Mouse (Mus musculus) bone marrow, adult 2 months (tissue): ENCODE results near the gene Sept4. TPM values are rescaled to one million over a fixed set of nuclear protein-coding genes. Genes with fewer than 3 reads are reported as not detected.

Experiments used
- H3K27ac ChIP-seq: fragments of 200-500 bp; 2 replicates; pipeline ENCODE4 v1.5.1; 2012; ENCODE audit warnings: low read depth, mild to moderate bottlenecking, control low read depth, inconsistent platforms, low read length; ENCODE audit not compliant: control insufficient read depth, poor library complexity, insufficient read depth
- H3K4me1 ChIP-seq: fragments of 200-500 bp; 2 replicates; pipeline ENCODE4 v1.6.1; 2011; ENCODE audit warnings: low read length; ENCODE audit not compliant: control insufficient read depth, insufficient read depth
- H3K4me3 ChIP-seq: fragments of 200-500 bp; replicated peaks from 2 replicates; pipeline ENCODE3; 2011; ENCODE audit warnings: mild to moderate bottlenecking, low read depth, low read length, control low read depth; ENCODE audit not compliant: control insufficient read depth
- CTCF ChIP-seq: fragments of 200-500 bp; IDR thresholded peaks from 2 replicates; pipeline ENCODE4 v1.5.1; 2011; ENCODE audit warnings: low read length, control low read depth; ENCODE audit not compliant: control insufficient read depth, insufficient read depth
- POLR2A ChIP-seq: fragments of 200-500 bp; IDR thresholded peaks from 2 replicates; pipeline ENCODE4 v1.6.1; 2011; ENCODE audit warnings: low read depth, mild to moderate bottlenecking, control low read depth, low read length, borderline replicate concordance; ENCODE audit not compliant: control insufficient read depth
- WGBS: fragments of 180-500 bp; shearing (Covaris S2); methylation state at CpG from one replicate; pipeline ENCODE4 v1.1.7; 2018; 5-methylcytosine and 5-hydroxymethylcytosine counted together
- polyA plus RNA-seq: library from polyadenylated mRNA; stranded (reverse); fragments of >200 nt; gene quantifications from 2 replicates; pipeline ENCODE4 v1.2.4, GENCODE M21; 2011; ENCODE audit warnings: low replicate concordance; ENCODE audit not compliant: missing spikeins, insufficient read depth, insufficient read length

Sept4 gene
- polyA plus RNA-seq, 1 experiment = 35.6 TPM

DNA sequence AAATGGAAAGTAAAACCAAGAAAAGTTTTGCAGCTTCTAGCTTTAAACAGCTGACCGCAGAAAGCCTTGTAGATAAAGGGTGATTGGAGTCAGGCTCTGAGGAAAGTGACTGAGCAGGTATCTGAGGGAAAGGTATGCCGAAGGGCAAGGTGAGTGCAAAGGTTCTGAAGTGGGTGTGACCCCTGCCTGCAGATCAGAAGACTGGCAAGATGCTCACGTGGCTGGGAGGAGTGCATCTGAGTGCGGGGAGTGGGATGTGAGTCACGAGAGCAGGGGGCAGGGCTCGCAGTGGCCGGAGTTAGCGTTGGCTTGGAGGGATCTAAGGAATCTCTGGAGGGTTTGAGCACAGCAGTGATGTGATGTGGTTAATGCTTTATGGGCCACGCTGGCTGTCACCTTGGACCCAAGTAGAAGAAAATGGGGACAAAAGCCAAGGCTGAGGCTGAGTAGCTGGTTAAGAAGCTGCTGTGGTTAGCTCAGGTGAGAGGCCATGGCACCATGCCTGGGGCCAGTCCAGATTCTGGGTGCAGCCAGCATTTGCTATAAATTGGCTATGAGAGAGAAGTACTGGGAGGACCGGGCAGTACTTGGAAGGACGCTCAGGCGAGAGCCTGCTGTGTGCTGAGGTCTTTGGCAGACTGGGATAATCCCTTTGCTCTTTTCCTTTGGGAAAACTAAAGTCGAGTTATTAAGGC is 30.8 kb downstream of the Sept4 start:
- H3K4me3 ChIP-seq = no peak overlapping the region
- H3K4me1 ChIP-seq = peaks cover 1% of the 10 kb centered on the region; the same call in 1 of the 2 replicates
- H3K27ac ChIP-seq = no peak overlapping the region
- TF ChIP-seq POLR2A (no peak), CTCF (no peak)
- WGBS = 91% methylated on average over 13 of the region's 13 CpGs

DNA sequence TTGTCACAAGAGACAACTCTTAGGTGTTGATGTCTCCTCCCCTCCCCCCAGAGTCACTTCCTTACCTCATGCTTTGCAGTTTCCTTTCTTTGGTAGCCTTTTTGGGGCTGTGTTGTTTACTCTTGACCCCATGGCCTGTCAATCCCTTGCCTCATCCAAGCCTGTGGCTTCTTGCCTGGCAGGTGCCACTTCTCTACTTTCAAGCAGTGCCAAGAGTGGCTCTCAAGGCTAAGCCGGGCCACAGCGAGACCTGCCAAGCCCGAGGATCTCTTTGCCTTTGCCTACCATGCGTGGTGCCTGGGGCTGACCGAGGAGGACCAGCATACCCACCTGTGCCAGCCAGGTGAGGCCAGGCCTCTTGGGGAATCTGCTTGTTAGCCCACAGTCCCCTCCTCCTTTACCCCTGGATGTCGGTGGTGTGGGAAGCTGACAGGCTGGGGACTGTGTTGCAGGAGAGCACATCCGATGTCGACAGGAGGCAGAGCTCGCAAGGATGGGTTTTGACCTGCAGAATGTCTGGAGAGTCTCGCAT is 31.7 kb downstream of the Sept4 start:
- 92% methylated on average over 10 of the region's 10 CpGs for WGBS
- Histone ChIP-seq H3K4me3 (no peak overlapping the region), H3K27ac (no peak overlapping the region), H3K4me1 (no peaks in the 10 kb centered on the region; the same call in 1 of the 2 replicates)
- TF ChIP-seq CTCF = no peak
- TF ChIP-seq POLR2A = no peak

GRCm38 (mm10) chr11:87602234-87602633 is 33.5 kb downstream of the Sept4 start:
- WGBS = 88% methylated on average over 9 of the region's 9 CpGs
- no peak for TF ChIP-seq POLR2A
- no peak for TF ChIP-seq CTCF
- H3K4me1 ChIP-seq = no peaks in the 10 kb centered on the region

DNA sequence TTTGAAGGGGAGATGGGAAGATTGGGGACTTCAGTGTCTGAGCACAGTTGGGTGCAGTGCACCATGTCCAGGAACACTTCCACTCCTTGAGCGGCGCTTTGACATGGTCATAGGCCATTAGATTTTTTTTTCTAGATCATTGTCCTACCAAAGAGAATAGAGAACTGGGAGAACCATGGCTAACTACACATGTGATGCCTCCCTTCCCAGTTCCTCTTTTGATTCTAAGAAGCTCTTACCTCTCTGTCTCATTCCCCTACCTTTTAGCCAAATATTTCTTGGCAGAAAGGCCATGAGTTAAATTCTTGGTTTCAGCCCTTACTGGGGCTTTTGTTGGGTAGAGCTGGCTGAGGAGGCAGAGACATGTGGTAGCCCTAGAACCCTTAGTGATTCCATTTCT is 34.9 kb downstream of the Sept4 start:
- no peak overlapping the region for H3K27ac ChIP-seq
- WGBS = 88% methylated on average over 2 of the region's 2 CpGs
- TF ChIP-seq POLR2A (no peak), CTCF (no peak)
- H3K4me3 ChIP-seq = no peak overlapping the region
- H3K4me1 ChIP-seq = no peaks in the 10 kb centered on the region

More at GRCm38 (mm10) chr11:87602234-87602633, 33.5 kb downstream of the Sept4 start:
- Histone ChIP-seq H3K4me3 (no peak overlapping the region), H3K27ac (no peak overlapping the region)

- WGBS = 91% methylated on average over 7 of the region's 7 CpGs
- Histone ChIP-seq H3K4me1 (no peaks in the 10 kb centered on the region), H3K27ac (no peak overlapping the region), H3K4me3 (no peak overlapping the region)
- TF ChIP-seq CTCF (no peak), POLR2A (no peak)
These were observed 40.6 kb downstream of the Sept4 start for GRCm38 (mm10) chr11:87609264-87609663.

- Histone ChIP-seq H3K4me3 (no peak overlapping the region), H3K27ac (no peak overlapping the region), H3K4me1 (no peaks in the 10 kb centered on the region)
- TF ChIP-seq CTCF (no peak), POLR2A (no peak)
- WGBS = 92% methylated on average over 9 of the region's 9 CpGs
These were observed 42.8 kb downstream of the Sept4 start for GRCm38 (mm10) chr11:87611547-87611946.

DNA sequence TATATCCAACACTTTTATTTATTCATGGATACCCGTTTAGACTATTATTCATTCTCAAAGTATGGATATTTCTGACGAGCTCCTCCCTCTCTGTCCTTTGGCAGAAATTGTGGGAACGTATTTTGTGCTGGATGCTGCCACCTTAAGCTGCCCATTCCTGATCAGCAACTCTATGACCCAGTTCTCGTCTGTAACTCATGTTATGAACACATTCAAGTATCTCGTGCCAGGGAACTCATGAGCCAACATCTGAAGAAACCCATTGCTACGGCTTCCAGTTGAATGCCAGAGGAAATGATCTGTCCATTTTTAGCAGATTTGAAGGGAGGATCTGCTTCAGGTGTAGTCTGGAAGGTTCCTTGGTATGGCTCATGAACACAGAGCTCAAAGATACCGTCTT is 45.3 kb downstream of the Sept4 start:
- no peak overlapping the region for H3K27ac ChIP-seq
- no peaks in the 10 kb centered on the region; the same call in 1 of the 2 replicates for H3K4me1 ChIP-seq
- no peak overlapping the region for H3K4me3 ChIP-seq
- 84% methylated on average over 7 of the region's 7 CpGs for WGBS
- TF ChIP-seq POLR2A = no peak

GRCm38 (mm10) chr11:87615551-87615950 is 46.8 kb downstream of the Sept4 start:
- TF ChIP-seq CTCF = no peak
- TF ChIP-seq POLR2A = no peak
- Histone ChIP-seq H3K4me1 (no peaks in the 10 kb centered on the region; the same call in 1 of the 2 replicates), H3K27ac (no peak overlapping the region), H3K4me3 (no peak overlapping the region)
- WGBS = 92% methylated on average over 5 of the region's 5 CpGs
